Mouse (Mus musculus) E14TG2a.4 (cell line): ENCODE results near the gene Sema7a.

Experiments
- H3K27me3 ChIP-seq: 2 replicates; pipeline ENCODE4 v1.6.1; 2014; ENCODE audit warnings: low read length, control low read depth; ENCODE audit not compliant: insufficient read depth
- H3K36me3 ChIP-seq: 2 replicates; pipeline ENCODE4 v1.6.1; 2014; ENCODE audit warnings: low read length, control low read depth; ENCODE audit not compliant: insufficient read depth
- H3K4me1 ChIP-seq: replicated peaks from 2 replicates; pipeline ENCODE4 v1.6.1; 2014; ENCODE audit warnings: low read depth, low read length, control low read depth
- H3K4me3 ChIP-seq: replicated peaks from 2 replicates; pipeline ENCODE4 v1.5.1; 2014; ENCODE audit warnings: mild to moderate bottlenecking, low read length
- H3K9me3 ChIP-seq: 2 replicates; pipeline ENCODE4 v1.6.1; 2014; ENCODE audit warnings: low read length, control low read depth
- CTCF ChIP-seq: conservative IDR thresholded peaks from 2 replicates; pipeline ENCODE4 v1.5.1; 2014; ENCODE audit warnings: low read length
- NANOG ChIP-seq: IDR thresholded peaks from 2 replicates; pipeline ENCODE4 v1.6.1; 2014; ENCODE audit warnings: borderline replicate concordance, low read length, mixed read lengths
- POU5F1 ChIP-seq: IDR thresholded peaks from 2 replicates; pipeline ENCODE4 v1.6.1; 2014; ENCODE audit warnings: low read length, borderline replicate concordance

Gene Sema7a

GRCm38 (mm10) chr9:57990438-57991110 is 50.7 kb downstream of the Sema7a start:
- Histone ChIP-seq H3K4me3 (no peak overlapping the region), H3K27me3 (peaks cover 15% of the 10 kb centered on the region), H3K36me3 (no peaks in the 10 kb centered on the region), H3K4me1 (0 out of 2 replicates have a peak, but pooled peaks cover 8% of the 10 kb centered on the region), H3K9me3 (peaks cover 6% of the 10 kb centered on the region)
- TF ChIP-seq CTCF, result peak; percentile 63
- TF ChIP-seq NANOG, result no peak
- no peak for TF ChIP-seq POU5F1

- H3K9me3 ChIP-seq, result no peaks in the 10 kb centered on the region
- H3K4me3 ChIP-seq, result no peak overlapping the region
- peaks cover 12% of the 10 kb centered on the region for H3K4me1 ChIP-seq
- no peak for TF ChIP-seq CTCF
- no peak for TF ChIP-seq NANOG
- TF ChIP-seq POU5F1, result no peak
- H3K27me3 ChIP-seq, result peaks cover 18% of the 10 kb centered on the region
- no peaks in the 10 kb centered on the region for H3K36me3 ChIP-seq
These were observed 52.1 kb downstream of the Sema7a start for GRCm38 (mm10) chr9:57992060-57992459.

- H3K4me3 ChIP-seq, result no peak overlapping the region
- peaks cover 16% of the 10 kb centered on the region for H3K27me3 ChIP-seq
- no peak for TF ChIP-seq NANOG
- TF ChIP-seq POU5F1, result no peak
- no peak for TF ChIP-seq CTCF
- peaks cover 18% of the 10 kb centered on the region for H3K4me1 ChIP-seq
- no peaks in the 10 kb centered on the region for H3K36me3 ChIP-seq
- no peaks in the 10 kb centered on the region for H3K9me3 ChIP-seq
These were observed 53.1 kb downstream of the Sema7a start for GRCm38 (mm10) chr9:57992781-57993591.

- Histone ChIP-seq H3K9me3 (no peaks in the 10 kb centered on the region), H3K27me3 (peaks cover 8% of the 10 kb centered on the region; the same call in 1 of the 2 replicates), H3K36me3 (no peaks in the 10 kb centered on the region), H3K4me1 (peaks cover 25% of the 10 kb centered on the region), H3K4me3 (no peak overlapping the region)
- TF ChIP-seq CTCF (peak; percentile 58), POU5F1 (no peak)
These were observed 55.4 kb downstream of the Sema7a start for GRCm38 (mm10) chr9:57995282-57995681.

GRCm38 (mm10) chr9:57997511-57998031 is 57.7 kb downstream of the Sema7a start:
- no peaks in the 10 kb centered on the region for H3K36me3 ChIP-seq
- TF ChIP-seq POU5F1, result no peak
- no peak for TF ChIP-seq NANOG
- TF ChIP-seq CTCF, result no peak
- H3K27me3 ChIP-seq, result peaks cover 7% of the 10 kb centered on the region; the same call in 1 of the 2 replicates
- H3K4me3 ChIP-seq, result peak overlapping the region; percentile 81
- H3K4me1 ChIP-seq, result peaks cover 46% of the 10 kb centered on the region
- no peaks in the 10 kb centered on the region for H3K9me3 ChIP-seq

- Histone ChIP-seq H3K27me3 (0 out of 2 replicates have a peak, but pooled peaks cover 3% of the 10 kb centered on the region), H3K36me3 (no peaks in the 10 kb centered on the region), H3K4me3 (peak overlapping the region; percentile 81), H3K4me1 (peaks cover 51% of the 10 kb centered on the region), H3K9me3 (no peaks in the 10 kb centered on the region)
- no peak for TF ChIP-seq POU5F1
- TF ChIP-seq CTCF, result peak; percentile 49
- no peak for TF ChIP-seq NANOG
These were observed 58.2 kb downstream of the Sema7a start for GRCm38 (mm10) chr9:57998032-57998659.

- peaks cover under 1% of the 10 kb centered on the region; the same call in 1 of the 2 replicates for H3K9me3 ChIP-seq
- H3K4me1 ChIP-seq, result peaks cover 55% of the 10 kb centered on the region
- H3K27me3 ChIP-seq, result 0 out of 2 replicates have a peak, but pooled peaks cover 3% of the 10 kb centered on the region
- TF ChIP-seq CTCF (no peak), POU5F1 (no peak), NANOG (no peak)
- no peaks in the 10 kb centered on the region for H3K36me3 ChIP-seq
- H3K4me3 ChIP-seq, result no peak overlapping the region
These were observed 58.8 kb downstream of the Sema7a start for GRCm38 (mm10) chr9:57998685-57999084.

- Histone ChIP-seq H3K4me3 (no peak overlapping the region), H3K9me3 (peaks cover 10% of the 10 kb centered on the region), H3K4me1 (peaks cover 62% of the 10 kb centered on the region), H3K36me3 (no peaks in the 10 kb centered on the region), H3K27me3 (0 out of 2 replicates have a peak, but pooled peaks cover 3% of the 10 kb centered on the region)
- no peak for TF ChIP-seq POU5F1
- no peak for TF ChIP-seq NANOG
These were observed 59.8 kb downstream of the Sema7a start for GRCm38 (mm10) chr9:57999676-58000075.
